Mouse (Mus musculus): ENCODE results near the gene Tfpi. TPM values are rescaled to one million over a fixed set of nuclear protein-coding genes. Genes with fewer than 3 reads are reported as not detected.
A peak's percentile ranks its signal among the peaks of the same experiment; 100 is the strongest.
"Not testable (repeated sequence)": the region's sequence is repeated elsewhere in the genome, so short reads cannot be mapped to it uniquely, and the experiment has no call there.

Tfpi gene
- total RNA-seq, 2 experiments from 2014 or later = 3.8 to 4.4 TPM

GRCm38 (mm10) chr2:84426531-84426930 lies 50.0 kb downstream of the Tfpi start:
- peak overlapping the region; percentile 13; the same call in 1 of the 2 replicates for H3K27ac ChIP-seq
- DNase-seq (ENCODE audit: extremely low spot score in 1 of 2, low spot score in 2 of 2) = no peak
- no peak for TF ChIP-seq CTCF (IDR thresholded peaks at IDR 0.05)
- H3K4me3 ChIP-seq = no peak overlapping the region
- intact Hi-C loops (cut with DNase I) = loop anchor here (5.0 to 10.0 kb wide), 2 partner anchors 132 to 614 kb away; partner anchors contain the start of gene Fam171b

- no peak for TF ChIP-seq CTCF (IDR thresholded peaks at IDR 0.05)
- peak; percentile 38 to 43 for DNase-seq (ENCODE audit: extremely low spot score in 1 of 2, low spot score in 2 of 2)
- intact Hi-C loops (cut with DNase I) = loop anchor here (2.0 to 10.0 kb wide), 3 partner anchors 130 to 613 kb away; partner anchors contain the start of gene Fam171b
- Histone ChIP-seq H3K27ac (peak within 1 kb of the TSS; percentile 54), H3K4me3 (peak within 1 kb of the TSS; percentile 40)
These were observed 51.4 kb downstream of the Tfpi start, which contains the start of gene Calcrl for GRCm38 (mm10) chr2:84425138-84425537. Gene Calcrl, minus strand, starts transcription at chr2:84425411.

- Histone ChIP-seq H3K4me3 (no peak overlapping the region), H3K27ac (no peak overlapping the region)
- intact Hi-C loops (cut with DNase I) = no loop called here
- TF ChIP-seq CTCF (IDR thresholded peaks at IDR 0.05) = no peak
- DNase-seq (ENCODE audit: extremely low spot score in 1 of 2, low spot score in 2 of 2) = no peak
These were observed 60.1 kb downstream of the Tfpi start for GRCm38 (mm10) chr2:84416501-84416900.

- Histone ChIP-seq H3K27ac (no peak overlapping the region), H3K4me3 (no peak overlapping the region)
- intact Hi-C loops (cut with DNase I) = no loop called here
- DNase-seq (ENCODE audit: extremely low spot score in 1 of 2, low spot score in 2 of 2) = no peak
- TF ChIP-seq CTCF (IDR thresholded peaks at IDR 0.05) = no peak
These were observed 66.6 kb downstream of the Tfpi start for GRCm38 (mm10) chr2:84409796-84410592.

- intact Hi-C loops (cut with DNase I) = no loop called here
- no peak overlapping the region for H3K4me3 ChIP-seq
- no peak overlapping the region for H3K27ac ChIP-seq
- no peak for TF ChIP-seq CTCF (IDR thresholded peaks at IDR 0.05)
- no peak for DNase-seq (ENCODE audit: extremely low spot score in 1 of 2, low spot score in 2 of 2)
These were observed 71.7 kb downstream of the Tfpi start for GRCm38 (mm10) chr2:84404834-84405233.

DNA sequence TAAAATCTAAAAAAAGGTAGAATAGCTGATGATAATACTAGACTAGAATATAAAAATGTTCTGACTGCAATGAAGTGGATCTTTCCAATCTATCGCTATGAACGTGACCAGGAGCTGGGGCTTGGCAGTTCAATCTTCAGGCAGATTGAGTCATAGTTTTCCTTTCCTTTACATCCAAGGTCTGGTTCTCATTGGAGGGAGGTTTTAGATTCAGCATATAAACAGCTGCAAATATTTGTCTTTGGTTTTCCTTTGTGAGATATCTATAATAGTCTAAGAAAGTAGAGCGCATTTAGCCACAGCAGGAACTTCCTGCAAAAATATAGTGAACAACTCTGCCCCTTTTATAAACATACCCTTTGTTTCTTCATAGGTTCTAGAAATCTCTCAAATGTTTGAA lies 73.9 kb downstream of the Tfpi start:
- intact Hi-C loops (cut with DNase I) = no loop called here
- DNase-seq (ENCODE audit: extremely low spot score in 1 of 2, low spot score in 2 of 2) = no peak
- no peak for TF ChIP-seq CTCF (IDR thresholded peaks at IDR 0.05)
- H3K4me3 ChIP-seq = no peak overlapping the region
- no peak overlapping the region for H3K27ac ChIP-seq

DNA sequence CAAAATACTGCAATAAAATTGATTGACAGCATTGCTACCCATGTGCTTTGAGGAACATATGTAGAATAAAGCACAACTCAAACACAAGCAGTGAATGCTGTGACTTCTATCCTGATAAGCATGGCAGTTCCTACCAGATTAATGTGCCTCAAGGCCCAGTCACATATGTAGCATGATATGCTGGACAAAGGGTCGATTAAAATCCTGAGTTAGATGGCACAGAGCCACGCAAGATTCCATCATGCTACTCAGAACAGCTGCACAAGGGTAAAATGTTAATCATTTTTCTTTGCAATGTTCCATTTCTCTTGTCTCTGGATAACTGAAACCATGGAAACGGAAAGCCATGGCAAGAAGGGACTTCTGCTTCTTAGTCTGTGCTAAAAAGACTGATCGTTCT lies 80.0 kb downstream of the Tfpi start:
- no peak for DNase-seq (ENCODE audit: extremely low spot score in 1 of 2, low spot score in 2 of 2)
- intact Hi-C loops (cut with DNase I) = no loop called here
- H3K27ac ChIP-seq = no peak overlapping the region

GRCm38 (mm10) chr2:84393236-84393635 lies 83.3 kb downstream of the Tfpi start:
- no peak for DNase-seq (ENCODE audit: extremely low spot score in 1 of 2, low spot score in 2 of 2)
- TF ChIP-seq CTCF (IDR thresholded peaks at IDR 0.05) = no peak
- intact Hi-C loops (cut with DNase I) = no loop called here
- H3K27ac ChIP-seq = no peak overlapping the region
- no peak overlapping the region for H3K4me3 ChIP-seq

More for the DNA sequence above, 80.0 kb downstream of the Tfpi start:
- no peak overlapping the region for H3K4me3 ChIP-seq
- no peak for TF ChIP-seq CTCF (IDR thresholded peaks at IDR 0.05)

DNA sequence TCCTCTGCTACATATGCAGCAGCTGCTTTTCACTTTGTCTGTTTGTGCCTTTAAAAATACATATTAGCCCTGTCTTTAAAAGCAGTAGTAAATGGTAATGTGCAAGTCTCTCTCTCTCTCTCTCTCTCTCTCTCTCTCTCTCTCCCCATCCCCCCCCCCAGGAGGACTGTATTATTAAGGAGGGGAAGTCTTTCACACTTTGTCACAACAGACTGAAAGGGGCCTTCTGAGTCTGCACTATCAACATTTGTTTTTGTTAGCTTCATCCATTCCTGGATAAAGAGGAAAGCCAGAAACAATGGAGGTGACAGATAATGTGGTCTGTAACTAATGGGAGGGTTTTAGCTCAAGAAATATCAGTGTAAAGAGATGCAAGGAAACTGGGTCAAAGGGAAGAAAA lies 87.5 kb downstream of the Tfpi start:
- intact Hi-C loops (cut with DNase I) = no loop called here
- H3K27ac ChIP-seq = no peak overlapping the region
- no peak for TF ChIP-seq CTCF (IDR thresholded peaks at IDR 0.05)
- DNase-seq (ENCODE audit: extremely low spot score in 1 of 2, low spot score in 2 of 2) = no peak
- H3K4me3 ChIP-seq = no peak overlapping the region

DNA sequence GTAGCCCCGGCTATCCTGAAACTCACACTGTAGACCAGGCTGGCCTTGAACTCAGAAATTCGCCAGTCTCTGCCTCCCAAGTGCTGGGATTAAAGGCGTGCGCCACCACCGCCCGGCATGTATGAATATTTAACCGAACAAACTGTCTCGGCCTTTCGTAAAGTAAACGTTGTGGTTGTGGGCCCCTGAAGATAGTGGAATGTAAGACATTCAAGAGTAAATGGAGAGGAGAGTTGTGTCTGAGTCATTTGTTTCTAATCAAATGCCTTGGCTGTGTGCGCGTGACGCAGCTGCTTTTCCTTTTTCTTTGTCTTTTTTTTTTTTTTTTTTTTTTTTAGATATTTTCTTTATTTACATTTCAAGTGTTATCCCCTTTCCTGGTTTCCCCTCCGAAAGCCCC lies 88.0 kb downstream of the Tfpi start:
- H3K27ac ChIP-seq; intact Hi-C loops (cut with DNase I); H3K4me3 ChIP-seq; DNase-seq (ENCODE audit: extremely low spot score in 1 of 2, low spot score in 2 of 2): not testable (repeated sequence)

DNA sequence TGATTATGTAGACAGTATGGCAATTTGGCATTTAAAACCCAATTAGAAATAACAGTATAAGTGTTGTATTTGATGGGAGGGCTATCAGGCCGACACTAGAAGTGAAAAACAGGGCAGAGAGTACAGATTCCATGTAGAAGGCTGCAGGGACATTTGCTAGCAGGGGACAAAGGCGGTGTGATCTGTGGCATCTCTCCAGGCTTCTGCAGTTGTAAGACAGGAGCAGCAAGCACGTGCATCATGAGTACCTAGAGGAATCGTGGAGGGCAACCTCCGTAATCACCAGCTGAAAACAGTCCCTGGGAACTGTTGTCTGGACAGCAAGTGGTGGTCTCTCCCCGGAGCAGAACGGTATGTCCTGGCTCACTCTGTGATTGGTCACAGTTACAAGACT lies 88.6 kb downstream of the Tfpi start:
- TF ChIP-seq CTCF (IDR thresholded peaks at IDR 0.05) = no peak
- intact Hi-C loops (cut with DNase I) = no loop called here
- Histone ChIP-seq H3K27ac (no peak overlapping the region), H3K4me3 (no peak overlapping the region)
- no peak for DNase-seq (ENCODE audit: extremely low spot score in 1 of 2, low spot score in 2 of 2)

GRCm38 (mm10) chr2:84387394-84388022 lies 89.1 kb downstream of the Tfpi start:
- no peak; the same call in 1 of the 2 replicates for TF ChIP-seq CTCF (IDR thresholded peaks at IDR 0.05)
- Histone ChIP-seq H3K27ac (no peak overlapping the region), H3K4me3 (peak overlapping the region; percentile 29)
- DNase-seq (ENCODE audit: extremely low spot score in 1 of 2, low spot score in 2 of 2) = no peak
- intact Hi-C loops (cut with DNase I) = no loop called here

Measured in left cerebral cortex, adult 2 months (tissue).